Mouse (Mus musculus): ENCODE results near the gene Tnfrsf8. TPM values are rescaled to one million over a fixed set of nuclear protein-coding genes. Genes with fewer than 3 reads are reported as not detected.

Tnfrsf8 gene
- polyA plus RNA-seq, 2 experiments: 0.14 to 0.16 TPM

- H3K4me2 ChIP-seq (replicated peaks; ENCODE audit: low read depth, low read length, severe bottlenecking): no peak overlapping the region
- H3K4me1 ChIP-seq (ENCODE audit: control insufficient read depth, insufficient read depth, low read length): no peaks in the 10 kb centered on the region
- H3K4me3 ChIP-seq (replicated peaks; ENCODE audit: low read length): no peak overlapping the region
- no peaks in the 10 kb centered on the region for H3K36me3 ChIP-seq (ENCODE audit: control insufficient read depth, insufficient read depth, low read length)
- ATAC-seq (ENCODE audit: low FRiP score, low read depth): no peak
- H3K9me3 ChIP-seq (ENCODE audit: control insufficient read depth, low read length): no peaks in the 10 kb centered on the region
- no peak overlapping the region for H3K9ac ChIP-seq (ENCODE audit: low read depth, low read length, severe bottlenecking)
- TF ChIP-seq POLR2A (IDR thresholded peaks at IDR 0.05; ENCODE audit: borderline replicate concordance, extremely low read depth, insufficient read depth, insufficient read length): no peak
- H3K27ac ChIP-seq (replicated peaks; ENCODE audit: low read depth, low read length): no peak overlapping the region
- H3K27me3 ChIP-seq (ENCODE audit: control insufficient read depth, insufficient read depth, low read length): no peaks in the 10 kb centered on the region
- 100% methylated on average over 1 of the region's 1 CpGs for WGBS
- DNase-seq (ENCODE audit: low spot score): no peak
Observed at GRCm38 (mm10) chr4:145344948-145345347, 30.0 kb upstream of the Tnfrsf8 start.

GRCm38 (mm10) chr4:145341879-145342809, 27.2 kb upstream of the Tnfrsf8 start:
- 80% methylated on average over 6 of the region's 6 CpGs for WGBS
- H3K4me1 ChIP-seq (ENCODE audit: control insufficient read depth, insufficient read depth, low read length): no peaks in the 10 kb centered on the region
- H3K9ac ChIP-seq (ENCODE audit: low read depth, low read length, severe bottlenecking): no peak overlapping the region
- no peaks in the 10 kb centered on the region for H3K36me3 ChIP-seq (ENCODE audit: control insufficient read depth, insufficient read depth, low read length)
- DNase-seq (ENCODE audit: low spot score): no peak
- no peak overlapping the region for H3K4me2 ChIP-seq (replicated peaks; ENCODE audit: low read depth, low read length, severe bottlenecking)
- ATAC-seq (ENCODE audit: low FRiP score, low read depth): no peak
- H3K27ac ChIP-seq (replicated peaks; ENCODE audit: low read depth, low read length): no peak overlapping the region
- H3K27me3 ChIP-seq (ENCODE audit: control insufficient read depth, insufficient read depth, low read length): no peaks in the 10 kb centered on the region
- H3K4me3 ChIP-seq (replicated peaks; ENCODE audit: low read length): no peak overlapping the region
- H3K9me3 ChIP-seq (ENCODE audit: control insufficient read depth, low read length): no peaks in the 10 kb centered on the region
- TF ChIP-seq POLR2A (IDR thresholded peaks at IDR 0.05; ENCODE audit: borderline replicate concordance, extremely low read depth, insufficient read depth, insufficient read length): no peak

GRCm38 (mm10) chr4:145337906-145338858, 23.2 kb upstream of the Tnfrsf8 start:
- Histone ChIP-seq H3K27me3 (ENCODE audit: control insufficient read depth, insufficient read depth, low read length) (no peaks in the 10 kb centered on the region), H3K27ac (replicated peaks; ENCODE audit: low read depth, low read length) (no peak overlapping the region), H3K4me2 (replicated peaks; ENCODE audit: low read depth, low read length, severe bottlenecking) (no peak overlapping the region), H3K9ac (ENCODE audit: low read depth, low read length, severe bottlenecking) (no peak overlapping the region), H3K4me1 (ENCODE audit: control insufficient read depth, insufficient read depth, low read length) (no peaks in the 10 kb centered on the region), H3K36me3 (ENCODE audit: control insufficient read depth, insufficient read depth, low read length) (no peaks in the 10 kb centered on the region), H3K4me3 (replicated peaks; ENCODE audit: low read length) (no peak overlapping the region), H3K9me3 (ENCODE audit: control insufficient read depth, low read length) (no peaks in the 10 kb centered on the region)
- TF ChIP-seq POLR2A (IDR thresholded peaks at IDR 0.05; ENCODE audit: borderline replicate concordance, extremely low read depth, insufficient read depth, insufficient read length): no peak
- ATAC-seq (ENCODE audit: low FRiP score, low read depth) (no peak), DNase-seq (ENCODE audit: low spot score) (no peak)
- WGBS: 77% methylated on average over 9 of the region's 9 CpGs

- H3K4me1 ChIP-seq (ENCODE audit: control insufficient read depth, insufficient read depth, low read length): no peaks in the 10 kb centered on the region
- H3K9ac ChIP-seq (ENCODE audit: low read depth, low read length, severe bottlenecking): no peak overlapping the region
- WGBS: 90% methylated on average over 5 of the region's 5 CpGs
- H3K27ac ChIP-seq (replicated peaks; ENCODE audit: low read depth, low read length): no peak overlapping the region
- H3K4me3 ChIP-seq (replicated peaks; ENCODE audit: low read length): no peak overlapping the region
- no peaks in the 10 kb centered on the region for H3K36me3 ChIP-seq (ENCODE audit: control insufficient read depth, insufficient read depth, low read length)
- no peak for DNase-seq (ENCODE audit: low spot score)
- H3K4me2 ChIP-seq (replicated peaks; ENCODE audit: low read depth, low read length, severe bottlenecking): no peak overlapping the region
- no peak for ATAC-seq (ENCODE audit: low FRiP score, low read depth)
- H3K9me3 ChIP-seq (ENCODE audit: control insufficient read depth, low read length): no peaks in the 10 kb centered on the region
- no peaks in the 10 kb centered on the region for H3K27me3 ChIP-seq (ENCODE audit: control insufficient read depth, insufficient read depth, low read length)
- no peak for TF ChIP-seq POLR2A (IDR thresholded peaks at IDR 0.05; ENCODE audit: borderline replicate concordance, extremely low read depth, insufficient read depth, insufficient read length)
Observed at GRCm38 (mm10) chr4:145336587-145336986, 21.6 kb upstream of the Tnfrsf8 start.

GRCm38 (mm10) chr4:145336019-145336418, 21.1 kb upstream of the Tnfrsf8 start:
- H3K27ac ChIP-seq (replicated peaks; ENCODE audit: low read depth, low read length): no peak overlapping the region
- no peaks in the 10 kb centered on the region for H3K36me3 ChIP-seq (ENCODE audit: control insufficient read depth, insufficient read depth, low read length)
- no peaks in the 10 kb centered on the region for H3K9me3 ChIP-seq (ENCODE audit: control insufficient read depth, low read length)
- H3K27me3 ChIP-seq (ENCODE audit: control insufficient read depth, insufficient read depth, low read length): no peaks in the 10 kb centered on the region
- no peak overlapping the region for H3K4me3 ChIP-seq (replicated peaks; ENCODE audit: low read length)
- ATAC-seq (ENCODE audit: low FRiP score, low read depth) (no peak), DNase-seq (ENCODE audit: low spot score) (no peak)
- no peaks in the 10 kb centered on the region for H3K4me1 ChIP-seq (ENCODE audit: control insufficient read depth, insufficient read depth, low read length)
- no peak overlapping the region for H3K9ac ChIP-seq (ENCODE audit: low read depth, low read length, severe bottlenecking)
- no peak for TF ChIP-seq POLR2A (IDR thresholded peaks at IDR 0.05; ENCODE audit: borderline replicate concordance, extremely low read depth, insufficient read depth, insufficient read length)
- H3K4me2 ChIP-seq (replicated peaks; ENCODE audit: low read depth, low read length, severe bottlenecking): no peak overlapping the region
- 60% methylated on average over 1 of the region's 1 CpGs for WGBS
